Mouse (Mus musculus): ENCODE measurements around the gene Hcn1. TPM values are rescaled to one million over a fixed set of nuclear protein-coding genes. Genes with fewer than 3 reads are reported as not detected.

Hcn1 gene
- polyA plus RNA-seq, 1 experiment from 2014 or later = 0.04 TPM

DNA sequence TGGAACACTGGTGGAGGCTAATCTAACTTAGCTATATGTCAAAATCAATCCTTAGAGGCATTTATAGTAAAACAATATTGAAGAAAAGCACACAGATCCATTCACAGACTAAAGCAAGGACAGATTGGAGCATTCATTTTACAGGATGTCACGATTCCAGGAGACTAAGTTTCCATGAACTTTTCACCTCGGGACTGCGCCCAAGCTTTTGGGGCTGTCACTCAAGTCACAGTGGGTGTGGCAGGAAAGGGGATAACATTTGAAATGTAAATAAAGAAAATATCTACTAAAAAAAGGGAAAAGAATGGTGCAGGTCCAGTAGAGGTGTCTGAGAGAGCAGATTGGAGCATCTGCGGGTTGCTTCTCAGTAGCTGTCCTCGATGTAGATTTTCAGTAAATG is 421.3 kb downstream of the Hcn1 start:
- 60% methylated on average over 5 of the region's 5 CpGs for WGBS
- DNase-seq (ENCODE audit: low spot score) = no peak
- no peaks in the 10 kb centered on the region for H3K36me3 ChIP-seq (ENCODE audit: control insufficient read depth, insufficient read depth, low read length)

DNA sequence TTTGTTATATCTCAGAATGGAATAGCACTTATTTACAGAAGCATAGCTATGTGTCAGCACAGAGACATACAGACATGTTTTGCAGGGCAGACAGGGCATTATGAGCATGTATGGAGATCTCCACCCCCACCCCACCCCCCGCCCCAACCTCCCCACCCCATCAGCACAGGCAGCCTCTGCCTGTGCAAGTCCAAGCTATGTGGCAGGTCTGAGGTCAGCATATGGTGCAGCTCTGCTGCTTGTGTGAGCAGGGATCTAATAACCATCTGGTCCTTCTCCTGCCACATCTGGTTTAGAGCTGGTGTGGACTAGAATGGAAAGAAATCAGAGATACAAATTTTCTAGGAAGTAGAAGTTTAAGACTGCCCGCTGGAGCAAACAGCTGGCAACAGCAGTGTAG is 424.4 kb downstream of the Hcn1 start:
- DNase-seq (ENCODE audit: low spot score) = no peak
- H3K9ac ChIP-seq (ENCODE audit: low read length) = no peak overlapping the region
- no peaks in the 10 kb centered on the region for H3K4me1 ChIP-seq (replicated peaks; ENCODE audit: control insufficient read depth, insufficient read depth)
- H3K4me2 ChIP-seq (replicated peaks; ENCODE audit: low read depth) = no peak overlapping the region
- H3K36me3 ChIP-seq (ENCODE audit: control insufficient read depth, insufficient read depth, low read length) = no peaks in the 10 kb centered on the region
- H3K9me3 ChIP-seq (ENCODE audit: control insufficient read depth, low read length) = no peaks in the 10 kb centered on the region
- no peak overlapping the region for H3K27ac ChIP-seq (replicated peaks)
- ATAC-seq (ENCODE audit: low FRiP score, low TSS enrichment) = no peak
- H3K4me3 ChIP-seq (ENCODE audit: low read depth, low read length) = no peak overlapping the region
- H3K27me3 ChIP-seq (ENCODE audit: control insufficient read depth, insufficient read depth, low read length) = no peaks in the 10 kb centered on the region
- TF ChIP-seq CTCF (IDR thresholded peaks at IDR 0.05; ENCODE audit: low read depth) (no peak), EP300 (optimal IDR thresholded peaks at IDR 0.05) (no peak)
- WGBS = 62% methylated on average over 2 of the region's 2 CpGs

More for the DNA sequence above, 421.3 kb downstream of the Hcn1 start:
- Histone ChIP-seq H3K27me3 (ENCODE audit: control insufficient read depth, insufficient read depth, low read length) (no peaks in the 10 kb centered on the region), H3K9ac (ENCODE audit: low read length) (no peak overlapping the region), H3K27ac (replicated peaks) (no peak overlapping the region), H3K9me3 (ENCODE audit: control insufficient read depth, low read length) (no peaks in the 10 kb centered on the region), H3K4me3 (ENCODE audit: low read depth, low read length) (no peak overlapping the region), H3K4me1 (replicated peaks; ENCODE audit: control insufficient read depth, insufficient read depth) (no peaks in the 10 kb centered on the region), H3K4me2 (replicated peaks; ENCODE audit: low read depth) (no peak overlapping the region)
- TF ChIP-seq CTCF (IDR thresholded peaks at IDR 0.05; ENCODE audit: low read depth) (no peak), EP300 (optimal IDR thresholded peaks at IDR 0.05) (no peak)
- no peak for ATAC-seq (ENCODE audit: low FRiP score, low TSS enrichment)

DNA sequence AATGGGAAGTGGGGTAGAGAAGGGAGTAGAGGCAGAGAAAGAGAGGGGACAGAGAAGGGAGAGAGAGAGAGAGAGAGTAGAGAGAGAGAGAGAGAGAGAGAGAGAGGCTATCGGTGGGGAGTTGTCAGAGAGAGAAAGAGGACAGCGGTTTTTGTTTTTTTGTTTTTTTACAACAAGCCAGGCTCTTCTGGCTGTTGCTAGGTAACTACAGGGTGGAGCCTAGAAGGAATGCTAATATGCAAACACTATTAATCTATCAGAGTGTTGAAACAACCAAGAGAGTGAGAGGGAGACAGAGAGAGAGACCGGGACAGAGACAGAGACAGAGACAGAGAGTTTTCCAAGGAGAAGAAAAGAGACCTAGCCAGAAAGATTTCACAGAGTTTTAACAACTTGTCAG is 425.7 kb downstream of the Hcn1 start:
- no peaks in the 10 kb centered on the region for H3K4me1 ChIP-seq (replicated peaks; ENCODE audit: control insufficient read depth, insufficient read depth)
- H3K27ac ChIP-seq (replicated peaks) = no peak overlapping the region
- H3K4me2 ChIP-seq (replicated peaks; ENCODE audit: low read depth) = no peak overlapping the region
- H3K4me3 ChIP-seq (ENCODE audit: low read depth, low read length) = no peak overlapping the region
- ATAC-seq (ENCODE audit: low FRiP score, low TSS enrichment) (no peak), DNase-seq (ENCODE audit: low spot score) (no peak)
- 34% methylated on average over 3 of the region's 3 CpGs for WGBS
- no peaks in the 10 kb centered on the region for H3K36me3 ChIP-seq (ENCODE audit: control insufficient read depth, insufficient read depth, low read length)
- no peak for TF ChIP-seq EP300 (optimal IDR thresholded peaks at IDR 0.05)
- no peak for TF ChIP-seq CTCF (IDR thresholded peaks at IDR 0.05; ENCODE audit: low read depth)
- no peaks in the 10 kb centered on the region for H3K27me3 ChIP-seq (ENCODE audit: control insufficient read depth, insufficient read depth, low read length)
- no peak overlapping the region for H3K9ac ChIP-seq (ENCODE audit: low read length)
- no peaks in the 10 kb centered on the region for H3K9me3 ChIP-seq (ENCODE audit: control insufficient read depth, low read length)

DNA sequence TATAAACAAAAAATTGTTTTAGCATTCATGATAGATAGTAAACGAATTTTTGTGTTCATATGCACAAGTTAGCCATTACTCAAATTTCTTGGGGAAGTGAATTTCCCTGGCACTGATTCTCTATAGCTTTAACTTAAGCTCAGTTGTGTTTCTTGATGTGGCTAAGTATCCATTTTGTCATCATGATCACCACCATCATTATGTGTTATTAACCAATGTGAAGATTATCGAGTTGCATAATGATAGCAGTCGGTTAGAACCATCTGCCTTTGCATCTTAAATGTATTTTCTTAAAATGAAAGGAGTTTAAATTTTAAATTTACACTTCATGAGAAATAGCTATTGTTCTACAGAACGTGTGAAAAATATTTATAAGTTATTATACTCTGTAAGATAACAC is 426.5 kb downstream of the Hcn1 start:
- Histone ChIP-seq H3K4me1 (replicated peaks; ENCODE audit: control insufficient read depth, insufficient read depth) (no peaks in the 10 kb centered on the region), H3K4me2 (replicated peaks; ENCODE audit: low read depth) (no peak overlapping the region), H3K9ac (ENCODE audit: low read length) (no peak overlapping the region), H3K9me3 (ENCODE audit: control insufficient read depth, low read length) (no peaks in the 10 kb centered on the region), H3K27me3 (ENCODE audit: control insufficient read depth, insufficient read depth, low read length) (no peaks in the 10 kb centered on the region), H3K36me3 (ENCODE audit: control insufficient read depth, insufficient read depth, low read length) (no peaks in the 10 kb centered on the region), H3K27ac (replicated peaks) (no peak overlapping the region), H3K4me3 (ENCODE audit: low read depth, low read length) (no peak overlapping the region)
- whole genome bisulfite sequencing = 76% methylated on average over 4 of the region's 4 CpGs
- ATAC-seq (ENCODE audit: low FRiP score, low TSS enrichment) = no peak
- TF ChIP-seq CTCF (IDR thresholded peaks at IDR 0.05; ENCODE audit: low read depth) = no peak
- TF ChIP-seq EP300 (optimal IDR thresholded peaks at IDR 0.05) = no peak
- no peak for DNase-seq (ENCODE audit: low spot score)

DNA sequence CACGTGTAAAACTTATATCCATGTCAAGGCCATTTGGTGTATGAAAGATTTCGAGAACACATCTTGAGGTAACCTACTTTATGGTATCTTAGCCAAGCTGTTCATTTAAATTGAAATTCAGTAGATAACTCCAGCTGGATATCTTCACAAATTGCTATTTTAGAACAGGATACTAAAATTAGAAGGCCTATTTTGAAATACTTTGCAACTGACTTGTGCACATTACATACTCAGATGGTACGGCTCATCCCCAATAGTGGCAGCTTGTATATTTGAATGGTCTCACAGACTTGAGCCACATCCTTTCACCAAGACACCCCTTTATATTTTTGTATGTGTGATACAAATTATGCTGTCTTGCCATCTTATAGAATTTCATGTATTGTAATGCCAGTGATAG is 427.5 kb downstream of the Hcn1 start:
- Histone ChIP-seq H3K27me3 (ENCODE audit: control insufficient read depth, insufficient read depth, low read length) (no peaks in the 10 kb centered on the region), H3K36me3 (ENCODE audit: control insufficient read depth, insufficient read depth, low read length) (no peaks in the 10 kb centered on the region), H3K4me1 (replicated peaks; ENCODE audit: control insufficient read depth, insufficient read depth) (no peaks in the 10 kb centered on the region), H3K4me3 (ENCODE audit: low read depth, low read length) (no peak overlapping the region), H3K27ac (replicated peaks) (no peak overlapping the region), H3K9ac (ENCODE audit: low read length) (no peak overlapping the region), H3K4me2 (replicated peaks; ENCODE audit: low read depth) (no peak overlapping the region), H3K9me3 (ENCODE audit: control insufficient read depth, low read length) (no peaks in the 10 kb centered on the region)
- TF ChIP-seq CTCF (IDR thresholded peaks at IDR 0.05; ENCODE audit: low read depth) (no peak), EP300 (optimal IDR thresholded peaks at IDR 0.05) (no peak)
- no peak for ATAC-seq (ENCODE audit: low FRiP score, low TSS enrichment)
- no peak for DNase-seq (ENCODE audit: low spot score)
- WGBS = 63% methylated on average over 3 of the region's 3 CpGs

DNA sequence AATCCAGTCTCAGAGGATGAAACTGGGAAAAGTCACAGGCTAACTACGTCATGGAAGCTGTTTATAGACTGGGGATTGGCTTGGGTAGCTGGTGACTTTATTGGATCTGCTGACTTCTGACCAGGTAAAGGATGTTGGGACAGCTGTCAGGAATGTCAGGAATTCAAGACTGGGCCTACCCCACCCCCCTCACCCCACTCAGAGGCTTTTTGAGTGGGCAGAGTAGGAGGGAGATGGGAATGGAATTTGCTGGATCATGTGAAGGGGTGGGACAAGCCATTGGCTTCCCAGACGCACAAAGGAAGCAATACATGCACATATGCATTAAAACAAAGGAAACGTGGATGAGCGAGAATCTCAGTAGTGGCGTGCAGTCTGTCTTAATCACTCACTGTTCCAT is 433.5 kb downstream of the Hcn1 start:
- ATAC-seq (ENCODE audit: low FRiP score, low TSS enrichment) = no peak
- Histone ChIP-seq H3K27me3 (ENCODE audit: control insufficient read depth, insufficient read depth, low read length) (no peaks in the 10 kb centered on the region), H3K9ac (ENCODE audit: low read length) (no peak overlapping the region), H3K4me2 (replicated peaks; ENCODE audit: low read depth) (no peak overlapping the region), H3K4me1 (replicated peaks; ENCODE audit: control insufficient read depth, insufficient read depth) (no peaks in the 10 kb centered on the region), H3K36me3 (ENCODE audit: control insufficient read depth, insufficient read depth, low read length) (no peaks in the 10 kb centered on the region), H3K4me3 (ENCODE audit: low read depth, low read length) (no peak overlapping the region), H3K9me3 (ENCODE audit: control insufficient read depth, low read length) (no peaks in the 10 kb centered on the region), H3K27ac (replicated peaks) (no peak overlapping the region)
- DNase-seq (ENCODE audit: low spot score) = no peak
- TF ChIP-seq EP300 (optimal IDR thresholded peaks at IDR 0.05) (no peak), CTCF (IDR thresholded peaks at IDR 0.05; ENCODE audit: low read depth) (no peak)
- WGBS = 83% methylated on average over 5 of the region's 5 CpGs
